Mouse (Mus musculus) splenic B cell, adult 2 months (primary cell): ENCODE results near the gene Gm21992.

ENCODE experiments used
- DNase-seq: peaks from one replicate; pipeline ENCODE4 v3.0.0-alpha.2; 2011; ENCODE audit warnings: low read depth, low spot score
- H3K27me3 ChIP-seq: 2 replicates; pipeline ENCODE4 v1.6.1; 2012; ENCODE audit warnings: mild to moderate bottlenecking, low read length, moderate library complexity, mixed read lengths; ENCODE audit not compliant: control insufficient read depth, poor library complexity, insufficient read depth, severe bottlenecking
- H3K36me3 ChIP-seq: 2 replicates; pipeline ENCODE4 v1.6.1; 2012; ENCODE audit warnings: mild to moderate bottlenecking, low read length, moderate library complexity, mixed read lengths; ENCODE audit not compliant: control insufficient read depth, poor library complexity, insufficient read depth, severe bottlenecking

Gene Gm21992

GRCm38 (mm10) chr19:4748493-4748892 is 62.9 kb downstream of the Gm21992 start:
- DNase-seq = no peak
- Histone ChIP-seq H3K36me3 (no peaks in the 10 kb centered on the region), H3K27me3 (no peaks in the 10 kb centered on the region)

DNA sequence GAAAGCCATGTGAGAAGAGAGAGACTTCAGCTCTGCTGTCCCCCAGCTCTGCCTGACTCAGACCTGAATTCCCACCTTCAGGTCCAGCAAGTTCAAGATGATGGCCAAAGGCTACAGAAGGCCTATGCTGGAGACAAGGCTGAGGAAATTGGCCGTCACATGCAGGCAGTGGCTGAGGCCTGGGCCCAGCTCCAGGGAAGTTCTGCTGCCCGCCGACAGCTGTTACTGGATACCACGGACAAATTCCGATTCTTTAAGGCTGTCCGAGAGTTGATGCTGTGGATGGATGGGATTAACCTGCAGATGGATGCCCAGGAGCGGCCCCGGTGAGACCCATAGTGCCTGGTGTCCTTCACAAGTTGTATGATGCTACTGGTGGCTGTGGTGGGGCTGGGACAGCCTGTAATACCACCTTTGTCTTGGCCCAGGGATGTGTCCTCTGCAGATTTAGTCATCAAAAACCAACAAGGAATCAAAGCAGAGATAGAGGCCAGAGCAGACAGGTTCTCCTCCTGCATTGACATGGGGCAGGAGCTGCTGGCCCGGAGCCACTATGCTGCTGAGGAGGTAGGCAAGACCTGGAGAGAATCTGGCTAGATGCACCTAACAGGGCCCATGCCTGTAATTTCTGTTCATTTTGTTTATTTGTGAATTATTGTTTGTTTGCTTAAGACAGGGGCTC is 63.6 kb downstream of the Gm21992 start:
- Histone ChIP-seq H3K36me3 (no peaks in the 10 kb centered on the region), H3K27me3 (no peaks in the 10 kb centered on the region)
- no peak for DNase-seq

- H3K27me3 ChIP-seq = no peaks in the 10 kb centered on the region
- no peaks in the 10 kb centered on the region for H3K36me3 ChIP-seq
- no peak for DNase-seq
These were observed 64.8 kb downstream of the Gm21992 start for GRCm38 (mm10) chr19:4746611-4747010.

- H3K27me3 ChIP-seq = no peaks in the 10 kb centered on the region
- no peak for DNase-seq
- H3K36me3 ChIP-seq = no peaks in the 10 kb centered on the region
These were observed 65.7 kb downstream of the Gm21992 start for GRCm38 (mm10) chr19:4745681-4746080.

GRCm38 (mm10) chr19:4745057-4745456 is 66.4 kb downstream of the Gm21992 start:
- H3K27me3 ChIP-seq = no peaks in the 10 kb centered on the region
- H3K36me3 ChIP-seq = no peaks in the 10 kb centered on the region
- DNase-seq = no peak

DNA sequence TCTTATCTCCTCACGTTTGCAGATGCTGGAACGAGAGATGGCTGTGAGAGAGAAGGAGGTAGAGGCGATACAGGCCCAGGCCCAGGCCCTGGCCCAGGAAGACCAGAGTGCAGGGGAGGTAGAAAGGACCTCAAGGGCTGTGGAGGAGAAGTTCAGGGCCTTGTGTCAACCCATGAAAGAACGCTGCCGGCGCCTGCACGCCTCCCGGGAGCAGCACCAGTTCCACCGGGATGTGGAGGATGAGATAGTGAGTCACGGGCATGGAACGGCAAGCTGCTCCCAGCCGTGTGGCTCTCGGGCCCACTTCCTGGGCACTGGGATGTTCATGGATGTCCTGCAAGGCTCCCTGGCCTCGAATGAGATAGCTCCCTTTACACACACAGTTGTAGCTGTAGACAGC is 67.4 kb downstream of the Gm21992 start:
- no peak for DNase-seq

DNA sequence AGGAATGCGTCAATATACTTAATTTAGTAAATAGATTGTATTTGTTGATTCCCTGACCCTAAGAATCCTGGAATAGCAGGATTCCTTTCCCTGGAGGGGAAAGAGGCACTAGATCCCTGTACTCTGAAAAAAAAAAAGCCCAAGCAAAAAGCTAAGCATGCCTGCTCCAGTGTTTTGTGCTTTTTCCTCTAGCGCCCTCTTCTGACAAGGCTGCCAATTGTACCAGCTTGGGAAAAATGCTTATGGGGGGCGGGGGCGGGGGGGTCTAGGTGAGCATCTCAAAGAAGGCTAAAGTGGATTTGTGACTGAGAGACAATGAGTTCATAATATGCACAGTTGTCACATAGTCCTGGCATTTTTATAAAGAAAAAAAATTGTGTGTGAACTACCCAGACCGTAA is 67.9 kb downstream of the Gm21992 start:
- Histone ChIP-seq H3K27me3 (no peaks in the 10 kb centered on the region), H3K36me3 (no peaks in the 10 kb centered on the region)
- peak; percentile 33 for DNase-seq

More for the DNA sequence above, 67.4 kb downstream of the Gm21992 start:
- Histone ChIP-seq H3K36me3 (no peaks in the 10 kb centered on the region), H3K27me3 (no peaks in the 10 kb centered on the region)

- no peak for DNase-seq
- Histone ChIP-seq H3K36me3 (no peaks in the 10 kb centered on the region), H3K27me3 (no peaks in the 10 kb centered on the region)
These were observed 69.2 kb downstream of the Gm21992 start for GRCm38 (mm10) chr19:4742229-4742628.

DNA sequence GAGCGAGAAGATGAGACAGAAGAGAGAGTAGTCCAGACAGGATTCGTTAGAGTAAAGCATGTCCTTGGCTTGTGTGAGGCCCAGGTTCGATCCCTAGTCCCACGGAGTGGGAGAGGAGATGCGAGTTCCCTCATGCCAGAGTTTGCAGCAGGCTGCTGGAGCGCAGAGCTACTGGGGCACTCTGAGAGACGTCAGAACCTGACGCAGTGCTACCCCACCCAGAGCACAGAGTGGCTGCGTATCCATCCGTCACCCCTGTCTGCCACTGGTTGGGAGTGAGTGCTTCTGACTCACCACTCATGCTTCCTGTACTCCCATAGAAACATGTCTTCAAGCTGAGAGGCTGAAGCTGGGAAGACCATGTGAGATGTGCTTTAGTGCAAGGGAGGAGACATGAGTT is 69.9 kb downstream of the Gm21992 start:
- no peak for DNase-seq
- Histone ChIP-seq H3K36me3 (no peaks in the 10 kb centered on the region), H3K27me3 (no peaks in the 10 kb centered on the region)

GRCm38 (mm10) chr19:4739762-4740161 is 71.7 kb downstream of the Gm21992 start:
- H3K36me3 ChIP-seq = no peaks in the 10 kb centered on the region
- no peak for DNase-seq
- H3K27me3 ChIP-seq = no peaks in the 10 kb centered on the region

DNA sequence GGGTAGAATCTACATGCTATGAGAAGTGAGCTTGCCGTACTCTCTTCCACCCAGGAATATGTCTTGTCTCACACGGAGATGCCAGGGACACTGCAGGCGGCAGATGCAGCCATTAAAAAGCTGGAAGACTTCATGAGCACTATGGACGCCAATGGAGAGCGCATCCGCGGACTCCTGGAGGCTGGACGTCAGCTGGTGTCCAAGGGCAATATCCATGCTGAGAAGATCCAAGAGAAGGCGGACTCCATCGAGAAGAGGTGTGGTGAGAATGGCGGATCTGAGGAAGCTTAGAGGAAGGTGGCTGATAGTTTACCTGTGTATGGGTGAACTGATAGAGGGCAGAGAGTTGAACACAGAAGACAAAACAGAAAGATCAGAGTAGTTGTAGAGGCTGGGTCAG is 72.4 kb downstream of the Gm21992 start:
- no peak for DNase-seq
- no peaks in the 10 kb centered on the region for H3K27me3 ChIP-seq
- H3K36me3 ChIP-seq = no peaks in the 10 kb centered on the region

DNA sequence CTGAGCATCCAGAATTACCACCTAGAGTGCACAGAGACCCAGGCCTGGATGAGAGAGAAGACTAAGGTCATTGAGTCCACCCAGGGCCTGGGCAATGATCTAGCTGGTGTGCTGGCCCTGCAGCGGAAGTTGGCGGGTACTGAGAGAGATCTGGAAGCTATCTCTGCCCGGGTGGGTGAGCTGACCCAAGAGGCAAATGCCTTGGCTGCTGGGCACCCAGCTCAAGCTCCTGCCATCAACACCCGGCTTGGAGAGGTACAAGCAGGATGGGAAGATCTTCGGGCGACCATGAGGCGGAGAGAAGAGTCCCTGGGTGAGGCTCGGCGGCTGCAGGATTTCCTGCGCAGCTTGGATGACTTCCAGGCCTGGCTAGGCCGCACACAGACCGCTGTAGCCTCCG is 73.5 kb downstream of the Gm21992 start:
- Histone ChIP-seq H3K27me3 (no peaks in the 10 kb centered on the region), H3K36me3 (no peaks in the 10 kb centered on the region)
- DNase-seq = no peak

GRCm38 (mm10) chr19:4733052-4733451 is 78.4 kb downstream of the Gm21992 start:
- H3K27me3 ChIP-seq = no peaks in the 10 kb centered on the region
- no peak for DNase-seq
- H3K36me3 ChIP-seq = no peaks in the 10 kb centered on the region

DNA sequence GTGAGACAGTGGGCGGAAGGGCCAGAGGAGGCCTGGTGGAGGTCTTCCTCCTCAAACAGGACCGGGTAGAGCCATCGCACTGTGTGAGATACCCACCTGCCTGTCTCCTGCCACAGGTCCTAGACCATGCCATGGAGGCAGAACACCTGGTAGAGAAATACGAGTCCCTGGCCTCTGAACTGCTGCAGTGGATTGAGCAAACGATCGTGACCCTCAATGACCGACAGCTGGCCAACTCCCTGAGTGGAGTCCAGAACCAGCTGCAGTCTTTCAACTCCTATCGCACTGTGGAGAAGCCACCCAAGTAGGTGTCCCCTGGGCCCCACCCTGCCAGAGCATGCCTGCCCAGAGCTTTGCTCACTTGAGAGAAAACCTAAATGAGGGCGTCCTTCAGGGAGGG is 82.2 kb downstream of the Gm21992 start:
- DNase-seq = no peak
- H3K27me3 ChIP-seq = no peaks in the 10 kb centered on the region
- no peaks in the 10 kb centered on the region for H3K36me3 ChIP-seq

DNA sequence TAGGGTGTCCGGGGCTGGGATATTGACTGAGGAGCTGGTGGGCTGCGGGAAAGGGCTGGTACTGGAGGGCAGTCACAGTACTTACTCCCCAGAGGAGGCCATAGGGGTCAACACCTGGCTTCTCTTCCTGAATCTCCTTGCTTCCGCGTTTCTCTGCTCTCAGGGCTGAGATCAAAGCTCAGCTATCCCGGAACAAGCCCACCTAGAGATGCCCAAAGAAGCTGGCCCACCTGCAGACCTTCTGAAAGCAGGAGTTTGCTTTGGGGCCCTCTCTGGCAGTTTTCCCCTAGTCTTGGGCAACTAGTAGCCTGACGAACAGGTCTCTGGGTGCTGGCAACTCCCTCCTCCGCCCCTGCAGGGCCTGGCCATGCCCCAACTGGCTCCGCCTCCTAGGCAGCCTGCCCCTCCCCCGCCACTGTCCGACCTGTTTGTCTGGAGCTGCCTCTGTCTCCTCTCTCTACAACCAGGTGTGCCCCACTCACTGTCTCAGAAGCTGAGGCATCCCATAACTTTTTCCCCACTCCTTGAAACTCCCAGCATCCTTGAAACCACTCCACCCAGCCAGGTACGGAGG is 90.7 kb downstream of the Gm21992 start:
- no peaks in the 10 kb centered on the region for H3K36me3 ChIP-seq
- DNase-seq = no peak
- H3K27me3 ChIP-seq = no peaks in the 10 kb centered on the region

- DNase-seq = no peak
- H3K27me3 ChIP-seq = no peaks in the 10 kb centered on the region
- no peaks in the 10 kb centered on the region for H3K36me3 ChIP-seq
These were observed 91.3 kb downstream of the Gm21992 start for GRCm38 (mm10) chr19:4720112-4720511.
